Mouse (Mus musculus) stomach, postnatal 0 days (tissue): ENCODE measurements around the gene Il1rap. TPM values are rescaled to one million over a fixed set of nuclear protein-coding genes. Genes with fewer than 3 reads are reported as not detected.

Experiments
- ATAC-seq: fragments of 200-750 bp; cut with Nextera tagmentation; 2 replicates; pipeline ENCODE4 v1.8.0; 2017; ENCODE audit not compliant: low FRiP score, low TSS enrichment
- DNase-seq: peaks from one replicate; pipeline ENCODE4 v3.0.0-alpha.2; 2016; ENCODE audit warnings: low spot score
- H3K27ac ChIP-seq: fragments of 300-500 bp; sonication (generic); replicated peaks from 2 replicates; pipeline ENCODE4 v1.5.1; 2014; ENCODE audit warnings: mild to moderate bottlenecking, control low read depth
- H3K27me3 ChIP-seq: fragments of 300-500 bp; sonication (generic); 2 replicates; pipeline ENCODE4 v1.6.1; 2014; ENCODE audit warnings: low read length; ENCODE audit not compliant: control insufficient read depth, insufficient read depth
- H3K36me3 ChIP-seq: fragments of 300-500 bp; sonication (generic); 2 replicates; pipeline ENCODE4 v1.6.1; 2014; ENCODE audit warnings: low read length, mixed read lengths; ENCODE audit not compliant: control insufficient read depth, insufficient read depth
- H3K4me1 ChIP-seq: fragments of 300-500 bp; sonication (generic); replicated peaks from 2 replicates; pipeline ENCODE4 v1.6.1; 2014; ENCODE audit warnings: antibody characterized with exemption; ENCODE audit not compliant: control insufficient read depth, insufficient read depth
- H3K4me2 ChIP-seq: fragments of 300-500 bp; sonication (generic); replicated peaks from 2 replicates; pipeline ENCODE4 v1.6.1; 2014; ENCODE audit warnings: low read depth, mild to moderate bottlenecking, control low read depth, moderate library complexity
- H3K4me3 ChIP-seq: fragments of 300-500 bp; sonication (generic); 2 replicates; pipeline ENCODE4 v1.5.1; 2014; ENCODE audit warnings: low read depth, low read length, control low read depth
- H3K9ac ChIP-seq: fragments of 300-500 bp; sonication (generic); 2 replicates; pipeline ENCODE4 v1.6.1; 2014; ENCODE audit warnings: mild to moderate bottlenecking, low read length, control low read depth, mixed read lengths
- H3K9me3 ChIP-seq: fragments of 300-500 bp; sonication (generic); 2 replicates; pipeline ENCODE4 v1.6.1; 2016; ENCODE audit warnings: low read length; ENCODE audit not compliant: control insufficient read depth
- CTCF ChIP-seq: IDR thresholded peaks from 2 replicates; pipeline ENCODE4 v1.5.1; 2016; ENCODE audit warnings: antibody characterized with exemption, low read depth, mild to moderate bottlenecking, moderate library complexity
- EP300 ChIP-seq: optimal IDR thresholded peaks from 2 replicates; pipeline ENCODE3; 2016; ENCODE audit warnings: antibody characterized with exemption
- WGBS: fragments of 180-500 bp; shearing (Covaris S2); extraction: QIAGEN DNeasy Blood & Tissue Kit; methylation state at CpG from one replicate; pipeline ENCODE4 v1.1.7; 2014; 5-methylcytosine and 5-hydroxymethylcytosine counted together
- polyA plus RNA-seq: library from polyadenylated mRNA; unstranded; fragments of >200 nt; fragmentation: Nextera tagmentation; extraction: Ambion mirVana; gene quantifications from 2 replicates; pipeline ENCODE4 v1.2.1, GENCODE M21; 2015

The Il1rap gene
- polyA plus RNA-seq, 1 experiment from 2014 or later = 4.4 TPM

DNA sequence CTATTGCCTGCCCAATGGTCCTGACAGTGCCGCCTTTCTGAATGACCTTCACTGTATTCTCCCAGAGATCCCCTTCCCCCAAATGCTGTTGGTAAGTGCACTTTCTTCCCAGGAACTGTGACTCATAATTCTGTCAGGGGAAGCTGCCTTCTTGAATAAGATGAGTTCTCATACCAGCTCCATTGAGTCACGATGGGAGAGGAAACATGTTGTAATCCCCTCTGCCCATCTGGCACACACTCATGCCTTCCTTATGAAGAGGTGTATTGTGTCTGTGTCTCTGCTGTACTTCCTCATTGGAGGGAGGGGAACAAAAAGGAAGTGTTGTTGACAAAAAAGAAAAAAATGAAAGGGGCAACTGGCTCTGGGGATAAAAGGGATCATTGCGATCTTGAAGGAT, 44.6 kb downstream of the Il1rap start:
- ATAC-seq (no peak), DNase-seq (no peak)
- no peaks in the 10 kb centered on the region for H3K4me1 ChIP-seq
- no peaks in the 10 kb centered on the region for H3K36me3 ChIP-seq
- TF ChIP-seq EP300 = no peak
- no peak for TF ChIP-seq CTCF
- no peak overlapping the region for H3K9ac ChIP-seq
- H3K27me3 ChIP-seq = no peaks in the 10 kb centered on the region
- no peak overlapping the region for H3K4me2 ChIP-seq
- no peaks in the 10 kb centered on the region for H3K9me3 ChIP-seq
- no peak overlapping the region for H3K27ac ChIP-seq
- no peak overlapping the region for H3K4me3 ChIP-seq
- WGBS = 88% methylated on average over 3 of the region's 3 CpGs

DNA sequence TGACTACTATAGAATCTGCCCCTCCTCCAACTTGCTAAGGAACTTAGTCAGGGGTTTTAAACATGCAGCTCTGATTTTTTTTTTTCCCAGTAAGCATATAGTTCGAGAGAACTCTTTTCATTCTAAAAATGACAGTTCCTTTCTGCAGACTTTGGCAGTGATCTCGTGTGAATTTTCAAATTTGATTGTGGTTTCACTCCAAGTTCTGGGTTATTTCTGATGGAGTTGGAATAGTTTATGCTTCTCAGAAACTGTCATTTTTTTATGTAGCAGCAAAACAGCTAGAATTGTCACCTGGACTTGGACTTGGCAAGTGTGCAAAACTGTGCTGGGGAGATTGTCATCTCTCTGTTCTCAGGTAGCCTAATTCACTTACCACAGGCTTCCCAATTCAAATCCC, 53.3 kb downstream of the Il1rap start:
- H3K4me3 ChIP-seq = no peak overlapping the region
- H3K9ac ChIP-seq = no peak overlapping the region
- no peak for DNase-seq
- no peak for ATAC-seq
- H3K9me3 ChIP-seq = no peaks in the 10 kb centered on the region
- WGBS = 54% methylated on average over 2 of the region's 2 CpGs
- H3K4me1 ChIP-seq = no peaks in the 10 kb centered on the region
- H3K4me2 ChIP-seq = no peak overlapping the region
- TF ChIP-seq CTCF (no peak), EP300 (no peak)
- H3K36me3 ChIP-seq = no peaks in the 10 kb centered on the region
- no peaks in the 10 kb centered on the region for H3K27me3 ChIP-seq
- no peak overlapping the region for H3K27ac ChIP-seq

DNA sequence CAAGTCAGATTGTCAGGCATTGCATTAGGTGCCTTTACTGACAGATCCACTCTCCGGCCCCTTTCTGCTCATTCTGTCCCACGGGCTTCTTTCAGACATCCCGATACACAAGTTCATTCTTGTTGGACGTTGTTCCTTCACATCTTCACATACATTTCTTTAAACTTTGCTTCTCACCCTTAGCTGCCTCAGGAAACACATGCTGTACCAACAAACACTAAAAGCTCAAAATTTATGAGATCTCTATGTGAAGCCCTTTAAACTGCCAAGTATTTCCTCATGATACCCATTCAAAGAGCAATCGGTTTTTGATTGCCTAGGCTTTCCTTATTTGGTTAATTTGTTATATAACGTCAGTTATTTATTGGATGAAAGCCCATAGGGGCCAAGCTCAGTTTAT, 61.6 kb downstream of the Il1rap start:
- no peaks in the 10 kb centered on the region for H3K36me3 ChIP-seq
- H3K4me3 ChIP-seq = no peak overlapping the region
- H3K9ac ChIP-seq = no peak overlapping the region
- ATAC-seq = no peak
- H3K4me2 ChIP-seq = no peak overlapping the region
- no peaks in the 10 kb centered on the region for H3K4me1 ChIP-seq
- no peak for DNase-seq
- H3K27me3 ChIP-seq = no peaks in the 10 kb centered on the region
- H3K9me3 ChIP-seq = no peaks in the 10 kb centered on the region
- no peak for TF ChIP-seq CTCF
- no peak for TF ChIP-seq EP300
- WGBS = 58% methylated on average over 6 of the region's 6 CpGs
- H3K27ac ChIP-seq = no peak overlapping the region

DNA sequence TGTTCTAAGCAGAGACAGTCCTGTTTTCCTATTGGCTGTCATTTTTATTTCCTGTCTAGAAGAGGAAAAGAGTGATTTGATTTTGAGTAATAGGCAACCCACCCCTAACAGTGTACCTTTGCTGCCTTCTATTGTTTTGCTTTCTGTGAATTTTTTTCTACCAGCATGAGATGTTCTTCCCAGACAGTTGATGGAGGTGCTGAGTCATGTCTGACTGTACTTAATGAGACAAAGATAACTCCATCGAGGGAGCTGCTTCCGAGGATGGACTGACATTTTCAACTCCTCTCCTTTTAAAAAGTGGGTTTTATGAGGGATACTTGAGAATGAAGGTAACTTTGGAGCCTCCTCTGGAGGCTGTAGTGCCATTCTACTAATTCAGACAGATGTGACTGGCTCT, 64.6 kb downstream of the Il1rap start:
- 65% methylated on average over 2 of the region's 2 CpGs for WGBS
- H3K9ac ChIP-seq = no peak overlapping the region
- ATAC-seq (no peak), DNase-seq (no peak)
- no peaks in the 10 kb centered on the region for H3K27me3 ChIP-seq
- no peaks in the 10 kb centered on the region for H3K36me3 ChIP-seq
- no peaks in the 10 kb centered on the region for H3K4me1 ChIP-seq
- no peak overlapping the region for H3K4me3 ChIP-seq
- H3K9me3 ChIP-seq = no peaks in the 10 kb centered on the region
- no peak overlapping the region for H3K27ac ChIP-seq
- no peak overlapping the region for H3K4me2 ChIP-seq
- TF ChIP-seq CTCF (no peak), EP300 (no peak)

DNA sequence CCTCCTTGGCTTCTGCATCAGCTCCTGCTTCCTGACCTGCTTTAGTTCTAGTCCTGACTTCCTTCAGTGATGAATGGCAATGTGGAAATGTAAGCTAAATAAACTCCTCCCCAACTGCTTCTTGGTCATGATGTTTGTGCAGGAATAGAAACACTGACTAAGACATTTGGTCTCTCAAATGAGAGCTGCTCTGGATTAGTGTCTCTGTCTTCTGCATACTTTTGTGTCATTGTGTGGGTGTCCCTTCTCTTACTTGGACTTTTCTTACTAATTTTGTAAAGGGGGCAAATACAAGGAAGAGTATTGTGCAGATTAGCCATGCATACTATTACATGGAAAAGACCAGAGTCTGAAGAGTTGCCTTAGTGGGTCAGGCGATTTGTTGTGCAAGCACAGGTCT, 65.5 kb downstream of the Il1rap start:
- Histone ChIP-seq H3K36me3 (no peaks in the 10 kb centered on the region), H3K27ac (no peak overlapping the region), H3K4me2 (no peak overlapping the region), H3K4me1 (no peaks in the 10 kb centered on the region), H3K9ac (no peak overlapping the region), H3K4me3 (no peak overlapping the region), H3K9me3 (no peaks in the 10 kb centered on the region), H3K27me3 (no peaks in the 10 kb centered on the region)
- DNase-seq (no peak), ATAC-seq (no peak)
- no peak for TF ChIP-seq EP300
- TF ChIP-seq CTCF = no peak
- 74% methylated on average over 1 of the region's 1 CpGs for WGBS

DNA sequence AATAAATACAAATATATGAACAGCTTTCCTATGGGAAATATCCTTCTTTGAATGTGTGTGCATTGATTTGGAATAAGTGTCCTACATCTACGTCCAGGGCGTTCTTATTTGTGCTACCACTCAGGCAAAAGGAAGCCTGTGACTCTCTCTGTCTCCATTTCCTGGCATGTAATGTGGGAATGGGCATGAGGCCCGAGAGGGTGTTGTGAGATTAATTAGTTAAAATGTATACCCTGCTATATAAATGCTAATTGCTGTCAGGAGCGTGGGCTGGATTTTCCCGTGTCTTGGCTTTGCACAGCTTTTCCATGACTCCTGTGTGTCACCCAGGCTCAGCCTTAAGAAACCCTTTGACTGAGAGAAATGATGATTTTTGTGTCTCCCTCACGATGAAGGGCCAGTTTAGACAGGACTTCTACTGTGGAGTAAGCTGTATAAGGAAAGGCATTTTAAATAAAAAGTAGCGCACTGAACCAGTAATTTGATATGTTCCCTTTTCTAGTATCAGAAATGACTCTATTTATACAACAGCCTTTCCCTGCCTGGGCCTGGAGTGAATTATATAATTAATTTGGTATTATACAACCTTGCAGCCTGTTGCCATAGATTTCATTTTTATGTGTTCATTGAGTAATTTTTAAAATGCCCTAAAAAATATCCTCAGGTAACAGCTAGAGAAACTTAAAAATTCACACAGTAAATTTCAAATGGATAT, 81.4 kb downstream of the Il1rap start:
- H3K4me3 ChIP-seq = no peak overlapping the region
- ATAC-seq (no peak), DNase-seq (no peak)
- no peaks in the 10 kb centered on the region for H3K9me3 ChIP-seq
- WGBS = 59% methylated on average over 7 of the region's 7 CpGs
- no peak overlapping the region for H3K4me2 ChIP-seq
- H3K4me1 ChIP-seq = no peaks in the 10 kb centered on the region
- no peaks in the 10 kb centered on the region for H3K36me3 ChIP-seq
- no peak overlapping the region for H3K9ac ChIP-seq
- H3K27me3 ChIP-seq = no peaks in the 10 kb centered on the region
- TF ChIP-seq CTCF (no peak), EP300 (no peak)
- H3K27ac ChIP-seq = no peak overlapping the region
